Mouse (Mus musculus): Measurements from ENCODE around the gene Col4a3. TPM values are rescaled to one million over a fixed set of nuclear protein-coding genes. Genes with fewer than 3 reads are reported as not detected.

Col4a3 gene
- total and polyA plus RNA-seq, 2 experiments from 2014 or later = 0.08 to 0.63 TPM

GRCm38 (mm10) chr1:82545199-82545960 lies 41.3 kb upstream of the Col4a3 start:
- Histone ChIP-seq H3K4me2 (ENCODE audit: low read depth, low read length) (no peak overlapping the region), H3K9me3 (replicated peaks; ENCODE audit: control insufficient read depth, low read length) (no peaks in the 10 kb centered on the region), H3K4me1 (ENCODE audit: control insufficient read depth, insufficient read depth) (peaks cover 13% of the 10 kb centered on the region), H3K4me3 (ENCODE audit: low read depth, low read length) (no peak overlapping the region), H3K27me3 (ENCODE audit: control insufficient read depth, insufficient read depth, low read length) (no peaks in the 10 kb centered on the region), H3K36me3 (replicated peaks; ENCODE audit: control insufficient read depth, insufficient read depth, low read length) (no peaks in the 10 kb centered on the region), H3K27ac (ENCODE audit: low read depth) (no peak overlapping the region), H3K9ac (replicated peaks; ENCODE audit: low read depth, low read length) (no peak overlapping the region)
- TF ChIP-seq CTCF (IDR thresholded peaks at IDR 0.05; ENCODE audit: low read depth) = no peak
- TF ChIP-seq EP300 (IDR thresholded peaks at IDR 0.05; ENCODE audit: low read depth) = no peak
- ATAC-seq (ENCODE audit: insufficient read depth, low read depth) = no peak
- DNase-seq (ENCODE audit: low spot score) = no peak
- WGBS = 73% methylated on average over 8 of the region's 8 CpGs

- WGBS = 10% methylated on average over 6 of the region's 6 CpGs
- DNase-seq (ENCODE audit: low spot score) (peak; percentile 26), ATAC-seq (ENCODE audit: insufficient read depth, low read depth) (peak; percentile 66)
- H3K9me3 ChIP-seq (replicated peaks; ENCODE audit: control insufficient read depth, low read length) = no peaks in the 10 kb centered on the region
- peak overlapping the region; percentile 21; the same call in 1 of the 2 replicates for H3K4me2 ChIP-seq (ENCODE audit: low read depth, low read length)
- H3K9ac ChIP-seq (replicated peaks; ENCODE audit: low read depth, low read length) = no peak overlapping the region
- H3K27me3 ChIP-seq (ENCODE audit: control insufficient read depth, insufficient read depth, low read length) = no peaks in the 10 kb centered on the region
- H3K36me3 ChIP-seq (replicated peaks; ENCODE audit: control insufficient read depth, insufficient read depth, low read length) = no peaks in the 10 kb centered on the region
- no peaks in the 10 kb centered on the region for H3K4me1 ChIP-seq (ENCODE audit: control insufficient read depth, insufficient read depth)
- no peak overlapping the region for H3K27ac ChIP-seq (ENCODE audit: low read depth)
- H3K4me3 ChIP-seq (ENCODE audit: low read depth, low read length) = no peak overlapping the region
- TF ChIP-seq CTCF (IDR thresholded peaks at IDR 0.05; ENCODE audit: low read depth) = peak; percentile 79
- no peak for TF ChIP-seq EP300 (IDR thresholded peaks at IDR 0.05; ENCODE audit: low read depth)
Measured at GRCm38 (mm10) chr1:82554443-82554850, 32.3 kb upstream of the Col4a3 start.

GRCm38 (mm10) chr1:82554889-82555288 lies 31.8 kb upstream of the Col4a3 start:
- no peak for DNase-seq (ENCODE audit: low spot score)
- H3K4me3 ChIP-seq (ENCODE audit: low read depth, low read length) = no peak overlapping the region
- no peaks in the 10 kb centered on the region for H3K36me3 ChIP-seq (replicated peaks; ENCODE audit: control insufficient read depth, insufficient read depth, low read length)
- WGBS = 30% methylated on average over 5 of the region's 5 CpGs
- H3K9me3 ChIP-seq (replicated peaks; ENCODE audit: control insufficient read depth, low read length) = no peaks in the 10 kb centered on the region
- H3K4me2 ChIP-seq (ENCODE audit: low read depth, low read length) = peak overlapping the region; percentile 21; the same call in 1 of the 2 replicates
- ATAC-seq (ENCODE audit: insufficient read depth, low read depth) = peak; percentile 20; the same call in 1 of the 2 replicates
- TF ChIP-seq EP300 (IDR thresholded peaks at IDR 0.05; ENCODE audit: low read depth) (no peak), CTCF (IDR thresholded peaks at IDR 0.05; ENCODE audit: low read depth) (no peak)
- H3K9ac ChIP-seq (replicated peaks; ENCODE audit: low read depth, low read length) = no peak overlapping the region
- H3K27me3 ChIP-seq (ENCODE audit: control insufficient read depth, insufficient read depth, low read length) = no peaks in the 10 kb centered on the region
- no peaks in the 10 kb centered on the region for H3K4me1 ChIP-seq (ENCODE audit: control insufficient read depth, insufficient read depth)
- no peak overlapping the region for H3K27ac ChIP-seq (ENCODE audit: low read depth)

DNA sequence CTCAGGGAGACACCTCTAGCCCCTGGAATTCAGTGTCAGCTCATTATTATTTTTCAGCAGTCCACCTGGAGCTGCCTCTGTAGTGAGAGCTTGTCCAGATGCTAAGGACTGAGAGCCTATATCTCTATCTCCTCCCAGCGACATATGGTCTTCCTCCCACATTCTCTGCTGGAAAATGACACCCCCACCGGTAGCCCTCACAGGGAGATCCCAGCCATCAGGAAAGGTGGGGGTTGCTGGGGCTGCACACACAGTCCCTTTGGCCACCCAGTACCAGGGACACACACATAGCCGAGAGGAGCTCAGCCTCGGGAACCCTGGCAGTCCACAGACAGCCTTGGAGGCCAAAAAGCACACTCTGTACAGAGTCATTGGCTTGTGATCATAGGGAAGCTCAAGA lies 26.5 kb upstream of the Col4a3 start:
- DNase-seq (ENCODE audit: low spot score) (no peak), ATAC-seq (ENCODE audit: insufficient read depth, low read depth) (no peak)
- H3K4me1 ChIP-seq (ENCODE audit: control insufficient read depth, insufficient read depth) = no peaks in the 10 kb centered on the region
- no peaks in the 10 kb centered on the region for H3K9me3 ChIP-seq (replicated peaks; ENCODE audit: control insufficient read depth, low read length)
- no peak overlapping the region for H3K4me3 ChIP-seq (ENCODE audit: low read depth, low read length)
- no peak overlapping the region for H3K4me2 ChIP-seq (ENCODE audit: low read depth, low read length)
- H3K27ac ChIP-seq (ENCODE audit: low read depth) = no peak overlapping the region
- WGBS = 43% methylated on average over 4 of the region's 4 CpGs
- no peaks in the 10 kb centered on the region for H3K27me3 ChIP-seq (ENCODE audit: control insufficient read depth, insufficient read depth, low read length)
- H3K36me3 ChIP-seq (replicated peaks; ENCODE audit: control insufficient read depth, insufficient read depth, low read length) = no peaks in the 10 kb centered on the region
- TF ChIP-seq CTCF (IDR thresholded peaks at IDR 0.05; ENCODE audit: low read depth) = no peak
- H3K9ac ChIP-seq (replicated peaks; ENCODE audit: low read depth, low read length) = no peak overlapping the region

DNA sequence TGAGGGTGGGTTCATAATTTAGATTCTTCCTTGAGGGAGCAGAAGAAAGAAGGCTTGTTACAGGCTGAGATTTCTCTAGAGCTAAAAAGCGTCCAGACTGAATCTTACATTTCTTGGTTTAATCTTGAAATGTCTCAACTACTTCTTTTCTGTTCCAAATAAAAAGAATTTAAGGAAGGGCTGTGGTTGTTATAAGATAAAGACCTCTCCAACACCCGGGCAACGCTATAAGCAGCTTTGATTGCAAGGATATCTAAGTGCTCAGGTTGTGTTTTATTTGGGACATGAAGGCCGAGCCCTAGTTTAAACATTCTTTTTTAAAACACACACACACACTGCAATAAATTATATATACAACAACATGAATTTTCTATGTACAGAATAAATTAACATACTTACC lies 17.3 kb upstream of the Col4a3 start:
- no peak overlapping the region for H3K9ac ChIP-seq (replicated peaks; ENCODE audit: low read depth, low read length)
- H3K4me1 ChIP-seq (ENCODE audit: control insufficient read depth, insufficient read depth) = no peaks in the 10 kb centered on the region
- H3K4me3 ChIP-seq (ENCODE audit: low read depth, low read length) = no peak overlapping the region
- no peak overlapping the region for H3K27ac ChIP-seq (ENCODE audit: low read depth)
- TF ChIP-seq EP300 (IDR thresholded peaks at IDR 0.05; ENCODE audit: low read depth) = no peak
- no peak for DNase-seq (ENCODE audit: low spot score)
- 0 out of 2 replicates have a peak, but pooled peaks cover 4% of the 10 kb centered on the region for H3K9me3 ChIP-seq (replicated peaks; ENCODE audit: control insufficient read depth, low read length)
- 53% methylated on average over 4 of the region's 4 CpGs for WGBS
- no peak overlapping the region for H3K4me2 ChIP-seq (ENCODE audit: low read depth, low read length)
- no peaks in the 10 kb centered on the region for H3K36me3 ChIP-seq (replicated peaks; ENCODE audit: control insufficient read depth, insufficient read depth, low read length)
- H3K27me3 ChIP-seq (ENCODE audit: control insufficient read depth, insufficient read depth, low read length) = no peaks in the 10 kb centered on the region
- no peak for ATAC-seq (ENCODE audit: insufficient read depth, low read depth)

GRCm38 (mm10) chr1:82571758-82572157 lies 15.0 kb upstream of the Col4a3 start:
- DNase-seq (ENCODE audit: low spot score) = no peak
- no peak for ATAC-seq (ENCODE audit: insufficient read depth, low read depth)
- H3K4me2 ChIP-seq (ENCODE audit: low read depth, low read length) = no peak overlapping the region

More at GRCm38 (mm10) chr1:82571758-82572157, 15.0 kb upstream of the Col4a3 start:
- Histone ChIP-seq H3K4me1 (ENCODE audit: control insufficient read depth, insufficient read depth) (no peaks in the 10 kb centered on the region), H3K4me3 (ENCODE audit: low read depth, low read length) (no peak overlapping the region), H3K27me3 (ENCODE audit: control insufficient read depth, insufficient read depth, low read length) (no peaks in the 10 kb centered on the region), H3K27ac (ENCODE audit: low read depth) (no peak overlapping the region), H3K9me3 (replicated peaks; ENCODE audit: control insufficient read depth, low read length) (no peaks in the 10 kb centered on the region), H3K36me3 (replicated peaks; ENCODE audit: control insufficient read depth, insufficient read depth, low read length) (no peaks in the 10 kb centered on the region), H3K9ac (replicated peaks; ENCODE audit: low read depth, low read length) (no peak overlapping the region)
- 73% methylated on average over 1 of the region's 1 CpGs for WGBS
- TF ChIP-seq EP300 (IDR thresholded peaks at IDR 0.05; ENCODE audit: low read depth) (no peak), CTCF (IDR thresholded peaks at IDR 0.05; ENCODE audit: low read depth) (peak; percentile 40)

Data from heart, postnatal 0 days (tissue).